Mouse (Mus musculus) cerebral cortex, adult 2 months (tissue): Measurements from ENCODE around the gene Qtrt2.

ENCODE experiments used
- WGBS: fragments of 180-500 bp; shearing (Covaris S2); methylation state at CpG from one replicate; pipeline ENCODE4 v1.1.7; 2018; 5-methylcytosine and 5-hydroxymethylcytosine counted together

The Qtrt2 gene

DNA sequence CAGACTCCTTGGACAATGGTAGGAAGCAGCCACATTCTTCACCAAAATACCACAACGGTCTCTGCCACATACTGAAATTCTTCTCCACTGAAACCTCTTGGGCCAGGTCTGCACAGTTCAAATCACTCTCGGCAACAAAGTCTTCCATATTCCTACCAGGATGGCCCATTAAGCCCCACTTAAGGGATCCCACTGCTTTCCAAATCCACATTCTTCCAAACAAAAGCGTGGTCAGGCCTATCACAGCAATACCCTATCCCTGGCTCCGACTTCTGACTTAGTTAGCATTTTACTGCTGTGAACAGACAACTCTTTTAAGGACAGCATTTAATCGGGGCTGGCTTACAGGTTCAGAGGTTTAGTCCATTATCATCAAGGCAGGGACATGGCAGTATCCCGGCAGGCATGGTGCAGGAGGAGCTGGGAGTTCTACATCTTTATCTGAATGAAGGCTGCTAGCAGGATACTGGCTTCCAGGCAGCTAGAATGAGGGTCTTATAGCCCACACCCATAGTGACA lies at the start of gene Qtrt2:
Gene Qtrt2, minus strand, starts transcription at position 469 of the 519 bp plus-strand sequence.
- 87% methylated on average over 6 of the region's 6 CpGs for WGBS

DNA sequence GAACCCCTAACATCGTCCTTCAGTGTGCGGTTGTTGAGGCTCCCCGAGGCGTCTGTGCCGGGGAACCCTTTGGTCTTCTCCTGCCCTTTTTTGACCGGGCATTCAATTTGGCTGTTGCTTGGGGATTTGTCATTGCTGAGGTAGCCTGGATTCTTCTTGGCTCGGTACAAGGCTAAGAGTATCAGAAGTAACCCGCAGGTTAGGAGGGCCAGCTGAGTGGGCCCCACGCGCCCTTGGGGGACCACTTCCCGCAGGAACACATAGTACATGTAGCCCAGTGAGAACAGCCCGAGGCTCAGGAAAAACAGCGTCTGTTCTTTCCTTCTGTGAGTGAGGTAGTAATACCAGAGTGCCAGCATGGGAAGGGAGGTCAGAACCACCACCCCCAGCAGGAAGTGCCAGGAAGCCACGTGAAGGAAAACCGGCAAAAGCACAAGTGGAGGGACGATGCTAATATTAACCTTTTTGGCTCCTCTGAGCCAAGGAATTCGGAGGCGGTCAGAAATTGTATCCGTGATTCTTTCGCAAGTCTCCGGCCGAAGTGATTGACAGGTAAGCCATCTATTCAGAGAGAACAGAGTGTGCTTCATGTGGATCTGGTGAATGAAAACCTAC lies 47.1 kb upstream of the Qtrt2 start:
- 65% methylated on average over 22 of the region's 22 CpGs for WGBS

DNA sequence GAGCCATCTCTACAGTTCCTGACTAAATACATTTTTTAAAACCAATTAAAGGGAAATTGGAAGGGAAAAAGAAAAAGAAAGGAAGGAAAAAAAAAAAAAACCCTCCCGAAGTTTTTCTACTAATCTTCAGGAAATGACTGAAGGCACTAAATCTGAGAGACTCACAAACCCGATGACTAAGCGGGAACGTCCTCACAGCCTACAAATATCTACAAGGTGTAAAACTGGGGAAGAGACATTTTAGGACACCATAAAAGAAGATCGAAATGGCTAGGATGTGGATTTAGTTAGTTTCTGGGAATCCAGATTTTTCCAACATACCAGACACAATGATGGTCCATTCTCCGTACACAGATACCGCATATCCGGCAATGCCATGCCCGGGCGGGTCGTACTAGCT lies 46.5 kb upstream of the Qtrt2 start:
- 64% methylated on average over 11 of the region's 11 CpGs for WGBS

DNA sequence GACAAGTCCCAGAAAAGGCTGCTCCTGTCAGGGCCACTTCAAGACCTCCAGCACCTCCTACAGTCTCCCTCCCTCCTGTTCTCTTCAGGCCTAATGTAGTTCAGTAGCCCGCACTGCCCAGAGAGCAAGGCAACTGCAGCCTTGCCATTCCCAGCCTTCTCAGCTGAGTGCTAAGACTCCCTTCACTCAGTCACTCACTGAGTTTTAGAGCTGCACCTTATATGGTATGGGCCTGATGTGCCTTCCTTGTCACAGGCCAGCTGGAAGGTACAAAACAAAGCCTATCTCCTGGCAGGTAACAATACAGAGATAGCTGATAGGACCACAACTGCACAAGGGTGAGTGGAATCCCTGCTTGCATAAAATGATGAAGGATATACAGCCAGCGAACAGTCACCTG lies 45.8 kb upstream of the Qtrt2 start:
- WGBS: 93% methylated on average over 2 of the region's 2 CpGs

DNA sequence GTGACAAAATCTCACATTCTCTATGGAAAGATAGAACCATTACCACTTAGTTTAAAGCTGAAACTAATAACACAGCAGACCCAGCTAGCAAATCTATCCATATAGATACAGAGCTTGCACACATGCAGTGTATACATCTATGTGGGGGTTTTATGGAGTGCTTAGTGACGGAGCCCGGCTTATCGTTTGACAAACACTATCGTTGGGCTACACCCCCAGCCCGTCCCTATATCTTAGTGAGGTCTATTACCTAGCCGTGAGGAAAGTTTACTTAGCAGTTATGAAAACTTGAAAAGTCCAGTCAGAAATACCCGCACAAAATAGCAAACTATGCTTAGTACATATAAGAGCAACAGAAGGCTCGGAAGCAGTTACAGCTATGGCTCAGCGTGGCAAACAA lies 45.1 kb upstream of the Qtrt2 start:
- 82% methylated on average over 9 of the region's 9 CpGs for WGBS

DNA sequence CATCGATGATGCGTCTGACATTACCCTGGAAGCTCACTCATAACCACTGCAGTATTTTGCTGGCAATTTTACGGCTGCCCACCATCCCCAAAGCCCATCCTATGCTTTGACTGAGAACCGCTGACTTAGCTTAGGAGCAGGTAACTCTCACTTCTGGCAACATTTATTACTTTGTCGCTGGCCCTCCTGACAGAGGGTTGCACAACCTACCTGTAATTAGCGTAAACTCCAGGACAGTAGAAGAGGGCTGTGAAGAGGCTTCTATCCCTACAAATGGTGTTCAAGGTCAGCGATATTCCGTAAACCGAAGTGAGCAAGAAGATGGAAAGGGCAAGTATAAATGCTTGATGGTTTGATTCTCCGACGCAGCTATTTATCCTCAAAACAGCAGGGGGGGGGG lies 44.6 kb upstream of the Qtrt2 start:
- WGBS: 94% methylated on average over 11 of the region's 11 CpGs

DNA sequence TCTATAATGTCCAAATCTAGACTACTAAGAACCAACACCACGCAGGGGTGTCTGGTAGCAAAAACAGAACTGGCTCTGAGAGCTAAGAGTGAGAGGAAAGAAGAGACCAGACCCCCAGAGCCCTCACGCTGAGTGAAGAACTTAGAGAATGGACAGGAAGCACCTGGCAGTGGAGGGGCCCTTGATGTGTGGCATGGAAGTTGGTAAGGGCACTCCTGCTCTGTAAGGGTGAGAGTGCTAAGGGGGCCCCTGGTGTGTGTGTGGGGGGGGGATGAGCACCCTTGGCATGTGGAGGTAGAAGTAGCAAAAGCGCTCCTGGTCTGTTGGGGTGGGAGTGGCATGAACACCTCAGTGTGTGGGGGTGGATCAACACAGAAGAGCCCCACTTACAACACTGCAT lies 43.8 kb upstream of the Qtrt2 start:
- WGBS: 85% methylated on average over 3 of the region's 3 CpGs

DNA sequence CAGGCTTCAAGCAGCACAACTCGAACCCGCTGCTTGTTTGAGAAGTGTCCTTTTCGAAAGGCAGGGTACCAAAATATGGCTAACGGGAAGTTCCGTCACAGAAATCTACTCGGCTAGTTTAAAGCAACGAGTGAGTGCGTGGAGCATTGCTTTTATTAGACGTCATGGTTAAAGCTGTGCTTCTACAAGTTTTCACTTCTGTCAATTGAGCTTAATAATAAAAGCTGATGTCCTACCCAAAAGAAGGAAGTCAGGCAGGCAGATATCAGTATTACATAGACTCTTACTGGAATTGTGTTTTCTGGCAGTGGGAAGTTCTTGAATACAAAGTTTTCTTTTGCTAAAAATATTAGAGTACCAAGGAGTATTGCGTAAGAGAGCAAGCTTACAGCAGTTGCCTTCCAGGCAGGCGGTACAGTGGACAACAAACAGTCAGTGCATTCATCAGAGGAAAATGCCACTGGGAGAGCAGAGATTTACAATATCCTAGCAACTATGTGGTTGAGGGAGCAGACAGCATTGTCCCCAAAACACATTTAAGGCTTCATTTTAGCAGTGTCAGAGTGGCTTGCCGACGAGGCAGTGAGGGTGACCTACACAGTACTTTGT lies 39.3 kb upstream of the Qtrt2 start:
- 56% methylated on average over 13 of the region's 13 CpGs for WGBS

DNA sequence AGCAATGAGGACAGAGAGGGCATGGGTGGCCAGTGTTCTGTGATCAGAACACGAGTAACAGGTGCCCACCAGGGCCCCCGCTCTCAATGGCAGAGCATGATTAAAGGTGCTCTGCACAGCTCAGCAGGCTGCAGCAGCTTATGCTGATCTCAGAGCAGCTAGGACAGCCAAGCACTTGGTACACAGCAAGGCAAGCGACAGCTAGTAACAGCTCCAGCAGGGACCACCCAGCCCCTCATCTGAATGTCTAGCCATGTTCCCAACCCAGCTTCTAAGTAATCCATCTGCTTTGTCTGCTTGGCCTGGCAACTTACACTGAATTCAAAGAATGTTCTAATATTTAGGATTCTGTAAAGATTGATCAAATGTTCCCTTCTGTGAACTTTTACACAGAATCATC lies 37.2 kb upstream of the Qtrt2 start:
- WGBS: 68% methylated on average over 3 of the region's 3 CpGs

DNA sequence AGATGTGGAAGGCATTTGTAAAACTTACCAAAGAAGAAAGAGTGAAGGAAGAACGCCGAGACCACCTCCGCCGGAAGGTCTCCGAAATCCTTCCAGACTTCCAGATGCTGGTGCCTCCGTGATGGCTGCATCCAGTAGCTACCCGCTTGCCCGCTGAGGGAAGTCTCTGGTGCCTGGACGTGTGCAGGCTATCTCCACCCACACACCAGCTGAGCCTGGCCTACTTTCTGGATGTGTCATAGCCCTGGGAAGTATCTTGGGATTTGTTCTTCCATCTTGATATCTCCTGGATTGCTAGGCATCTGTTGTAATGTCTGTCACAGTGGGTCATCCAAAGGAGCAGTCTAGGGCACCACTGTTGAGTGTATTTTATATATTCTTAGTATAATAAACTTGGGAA lies 36.7 kb upstream of the Qtrt2 start:
- WGBS: 69% methylated on average over 9 of the region's 9 CpGs

DNA sequence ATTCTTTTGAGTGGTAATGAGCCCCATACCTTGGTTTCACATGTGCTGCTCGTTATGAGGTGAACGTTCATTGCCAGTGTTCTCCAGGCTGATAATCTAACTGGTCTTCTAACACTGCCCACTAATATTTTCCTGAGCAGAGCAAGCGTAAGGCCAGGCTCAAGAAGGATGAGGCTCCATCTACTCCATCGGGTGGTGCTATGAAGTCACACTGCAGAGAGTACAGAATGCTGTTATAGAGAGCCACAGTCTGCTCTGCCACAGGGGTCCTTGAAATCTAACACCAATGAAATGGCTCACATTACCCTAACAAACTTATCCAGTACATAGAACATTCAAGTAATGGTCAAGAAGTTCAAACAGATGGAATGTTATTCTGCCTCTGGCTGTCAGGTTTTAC lies 31.4 kb upstream of the Qtrt2 start:
- 86% methylated on average over 4 of the region's 4 CpGs for WGBS

DNA sequence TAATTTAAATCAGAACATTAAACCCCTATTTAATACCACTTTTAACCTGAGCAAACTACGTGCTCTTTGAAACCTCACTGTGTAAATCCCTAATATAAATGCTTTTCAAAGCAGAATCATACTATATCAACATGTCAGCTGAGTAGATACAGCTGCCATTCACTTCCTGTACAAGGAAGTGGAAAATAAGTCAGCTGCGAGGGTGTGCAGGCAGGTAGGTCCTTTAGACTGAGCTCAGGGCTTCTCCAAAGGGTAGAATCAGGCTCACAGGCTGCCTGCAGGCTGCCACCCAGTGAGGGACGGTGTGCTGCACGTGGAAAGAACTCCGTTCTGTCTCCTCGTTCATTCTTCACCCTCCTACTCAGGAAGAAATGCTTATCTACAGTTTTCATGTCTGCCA lies 28.3 kb upstream of the Qtrt2 start:
- WGBS: 74% methylated on average over 6 of the region's 6 CpGs

DNA sequence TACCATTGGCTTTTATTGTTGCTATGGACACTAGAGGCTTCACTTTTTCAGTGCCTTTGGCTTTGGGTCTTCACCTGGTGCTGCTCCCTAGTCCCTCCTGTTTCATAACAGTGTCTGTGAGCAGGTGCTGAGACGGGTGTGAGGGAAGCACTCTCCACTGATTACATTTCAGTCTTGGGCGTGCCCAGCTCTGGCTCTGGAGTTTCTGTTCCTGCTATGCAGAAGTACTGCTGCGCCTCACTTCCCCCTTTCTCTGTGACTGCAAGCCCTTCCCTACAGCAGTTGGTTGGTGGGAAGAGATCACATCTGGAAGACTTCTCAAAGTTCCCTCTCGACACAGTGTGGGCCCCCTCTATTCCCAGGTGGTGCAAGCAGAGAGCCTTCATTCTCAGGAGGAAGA lies 25.0 kb upstream of the Qtrt2 start:
- WGBS: 70% methylated on average over 4 of the region's 4 CpGs

DNA sequence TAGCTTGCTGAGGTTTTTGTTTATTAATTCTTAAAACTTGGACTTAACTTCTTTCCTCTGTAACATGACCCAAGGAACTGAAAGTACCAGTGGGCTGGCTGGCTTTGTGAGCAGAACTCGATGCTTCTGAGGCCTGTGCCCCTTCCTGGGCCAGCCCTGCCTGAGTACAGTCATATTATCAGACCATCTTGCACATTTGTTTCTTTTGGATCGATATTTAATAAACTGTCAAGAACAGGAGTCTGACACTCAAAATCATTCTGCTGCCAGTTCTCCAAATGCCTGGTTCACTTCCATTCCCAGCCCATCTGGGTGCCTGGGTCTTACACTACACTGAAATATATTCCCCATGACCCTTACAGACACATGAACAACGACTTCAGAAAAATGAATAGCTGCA lies 19.3 kb upstream of the Qtrt2 start:
- 43% methylated on average over 3 of the region's 3 CpGs for WGBS

DNA sequence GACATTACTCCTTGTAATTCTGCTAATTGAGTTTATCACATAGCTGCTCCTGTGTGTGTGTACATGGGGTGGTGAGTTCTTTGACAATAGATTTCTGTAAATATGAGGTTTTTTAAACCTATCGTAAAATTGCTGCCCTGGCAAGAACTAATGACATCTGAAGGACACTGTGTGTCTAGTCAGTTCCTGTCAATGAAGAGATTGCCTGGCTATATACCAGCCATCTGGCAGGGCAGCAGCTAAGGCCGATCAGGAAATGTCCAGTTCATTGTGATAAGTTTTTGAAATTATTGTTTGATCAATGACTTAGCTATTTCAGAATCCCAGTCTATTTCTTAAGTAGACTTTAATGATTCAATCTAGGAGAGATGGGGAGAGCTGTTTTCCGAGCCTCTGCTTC lies 18.7 kb upstream of the Qtrt2 start:
- 74% methylated on average over 3 of the region's 3 CpGs for WGBS

DNA sequence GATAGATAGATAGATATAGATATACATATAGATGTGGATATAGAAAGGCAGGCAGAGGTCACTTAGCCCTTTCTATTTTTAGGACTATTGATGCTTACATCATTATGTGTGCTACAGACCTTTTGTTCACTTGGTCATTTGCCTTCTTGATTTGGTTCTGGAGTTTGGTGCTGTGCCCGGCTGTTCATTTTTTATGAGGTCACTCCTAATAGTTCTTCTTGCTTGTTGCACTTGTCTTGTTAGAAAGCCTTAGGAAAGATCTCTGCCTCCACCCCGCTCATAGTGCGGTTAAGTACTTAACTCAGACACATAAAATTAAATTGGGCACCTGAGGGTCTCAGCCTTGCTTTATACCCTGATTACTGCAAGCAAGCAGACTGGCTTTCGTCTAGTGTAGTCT lies 14.2 kb upstream of the Qtrt2 start:
- WGBS: 94% methylated on average over 4 of the region's 4 CpGs

DNA sequence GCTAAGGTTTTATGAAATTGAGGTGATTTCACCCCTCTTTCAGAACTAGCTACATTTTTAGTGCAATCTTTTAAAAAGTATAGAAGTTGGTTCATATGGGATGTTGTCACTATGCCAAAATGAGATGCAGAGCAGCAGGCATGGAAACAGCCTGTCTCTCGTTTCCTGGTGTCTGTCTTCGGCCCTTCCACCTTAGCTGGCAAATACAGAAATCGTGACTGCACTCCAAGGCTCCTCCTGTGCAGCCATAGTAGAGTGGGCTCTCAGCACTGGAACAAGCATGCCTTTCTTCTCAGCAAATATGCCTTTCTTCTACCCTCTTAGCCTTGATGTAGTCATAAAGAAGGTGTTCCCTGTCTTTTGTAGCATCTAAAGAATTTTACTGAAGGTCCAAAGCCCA lies 9.3 kb upstream of the Qtrt2 start:
- WGBS: 37% methylated on average over 3 of the region's 3 CpGs

DNA sequence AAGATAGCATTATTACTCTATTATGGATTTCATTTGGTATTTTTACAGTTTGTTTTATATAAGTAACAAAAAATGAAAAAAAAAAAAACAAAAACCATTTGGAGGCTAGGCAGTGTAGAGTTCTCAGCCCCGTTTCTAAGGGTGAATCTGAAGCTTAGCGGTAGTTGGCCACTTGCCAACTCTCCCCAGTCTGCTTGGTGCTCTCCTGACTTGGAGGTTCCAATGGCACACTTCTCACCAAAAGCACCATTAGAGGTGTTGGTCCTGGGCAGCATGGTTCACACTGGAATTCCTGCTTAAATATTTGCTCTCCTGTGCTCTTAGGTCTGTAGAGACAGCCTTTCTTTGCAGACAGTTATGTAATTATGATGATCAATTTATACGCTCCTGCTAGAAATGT lies 8.8 kb upstream of the Qtrt2 start:
- 39% methylated on average over 3 of the region's 3 CpGs for WGBS

DNA sequence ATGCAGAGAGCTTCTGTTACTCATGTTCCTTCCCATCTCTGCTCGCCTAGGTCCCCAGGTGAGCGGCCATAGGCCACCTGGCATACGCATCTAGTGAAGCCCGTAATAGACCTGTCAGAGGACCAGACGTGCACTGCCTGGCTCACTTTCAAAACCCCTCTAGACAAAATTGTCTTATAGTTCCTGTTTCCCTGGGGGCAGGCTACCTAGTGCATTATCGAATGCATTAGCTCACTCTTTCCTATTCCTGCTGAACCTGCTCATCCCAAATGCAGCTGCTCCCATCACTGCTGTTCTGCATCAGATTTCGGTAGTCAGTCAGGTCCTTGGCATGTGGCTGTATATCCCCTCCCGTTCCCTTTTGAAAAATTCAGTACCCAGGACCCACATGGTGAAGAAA lies 8.2 kb upstream of the Qtrt2 start:
- WGBS: 78% methylated on average over 8 of the region's 8 CpGs

DNA sequence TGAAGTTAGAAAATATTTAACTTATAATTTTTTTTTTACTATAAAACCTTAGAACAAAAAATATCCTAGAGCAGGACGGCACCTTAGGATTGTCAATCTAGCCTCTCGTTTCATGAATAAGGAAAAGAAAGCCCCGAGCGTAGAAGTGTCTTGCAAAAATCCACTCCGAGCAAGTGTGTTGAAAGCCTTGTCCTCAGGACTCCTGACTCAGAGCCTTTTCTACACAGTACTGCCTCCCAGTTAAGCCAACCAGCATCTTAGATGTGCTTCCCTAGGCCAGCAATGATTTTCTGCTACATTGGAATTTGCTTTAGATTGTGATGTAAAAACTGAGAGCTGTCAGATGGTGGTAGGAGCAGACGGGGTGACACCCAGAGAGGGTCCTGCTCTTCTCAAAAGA lies 6.4 kb upstream of the Qtrt2 start:
- 47% methylated on average over 6 of the region's 6 CpGs for WGBS

DNA sequence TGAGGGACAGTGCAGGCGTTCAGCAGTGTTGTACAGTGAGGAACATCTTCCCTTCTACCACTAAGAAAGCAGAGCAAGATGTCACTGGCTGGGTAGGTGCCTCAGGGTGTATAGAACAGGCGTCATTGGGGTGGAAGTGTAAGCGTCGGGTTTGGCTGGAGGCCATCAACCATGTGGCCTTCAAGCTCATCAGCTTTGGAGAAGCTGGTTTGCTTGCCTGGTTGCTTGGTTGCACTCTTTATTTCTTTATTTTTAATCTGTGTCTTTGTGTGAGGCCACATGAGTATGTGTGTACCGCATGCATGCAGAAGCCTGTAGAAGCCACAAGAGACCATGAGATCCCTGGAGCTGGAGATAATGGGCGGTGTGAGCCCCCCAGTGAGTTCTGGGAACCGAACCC lies 5.7 kb upstream of the Qtrt2 start:
- WGBS: 69% methylated on average over 7 of the region's 7 CpGs

DNA sequence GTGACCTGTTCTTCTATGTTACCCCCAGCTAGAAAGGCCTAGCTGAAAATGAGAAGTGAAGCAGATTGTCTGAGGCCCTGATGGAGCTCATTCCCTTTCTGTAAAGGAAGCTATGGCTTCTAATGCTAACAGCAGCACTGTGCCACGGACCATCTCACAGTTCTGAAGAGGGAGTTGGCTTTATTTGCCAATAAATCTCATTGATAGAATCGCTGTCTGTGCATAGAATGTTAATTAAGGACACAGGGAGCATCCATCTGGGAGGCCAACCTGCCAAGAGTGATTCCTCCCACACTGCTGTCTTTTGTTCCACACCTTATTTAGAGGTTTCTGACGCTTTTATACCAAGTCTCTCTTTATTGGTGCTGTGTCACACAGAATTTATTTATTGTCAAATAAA lies 4.9 kb upstream of the Qtrt2 start:
- 35% methylated on average over 3 of the region's 3 CpGs for WGBS

DNA sequence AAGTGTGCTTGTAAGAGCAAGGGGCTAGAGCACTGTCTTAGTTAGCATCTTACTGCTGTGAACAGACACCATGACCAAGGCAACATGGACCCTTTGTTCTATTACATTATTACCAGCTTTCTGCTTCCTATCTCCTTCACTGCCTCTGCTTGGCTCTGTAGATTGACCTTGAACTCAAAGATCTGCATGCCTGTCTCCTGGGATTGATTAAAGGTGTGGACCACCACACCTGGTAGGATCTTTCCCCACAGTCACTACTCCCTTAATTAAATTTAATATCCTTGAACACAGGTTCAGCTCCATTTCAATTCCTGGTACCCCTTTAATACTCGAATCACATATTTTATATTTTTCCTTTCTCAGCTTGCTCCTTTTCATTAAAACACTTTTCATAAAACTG lies 763 bp downstream of the Qtrt2 start:
- 91% methylated on average over 1 of the region's 1 CpGs for WGBS

DNA sequence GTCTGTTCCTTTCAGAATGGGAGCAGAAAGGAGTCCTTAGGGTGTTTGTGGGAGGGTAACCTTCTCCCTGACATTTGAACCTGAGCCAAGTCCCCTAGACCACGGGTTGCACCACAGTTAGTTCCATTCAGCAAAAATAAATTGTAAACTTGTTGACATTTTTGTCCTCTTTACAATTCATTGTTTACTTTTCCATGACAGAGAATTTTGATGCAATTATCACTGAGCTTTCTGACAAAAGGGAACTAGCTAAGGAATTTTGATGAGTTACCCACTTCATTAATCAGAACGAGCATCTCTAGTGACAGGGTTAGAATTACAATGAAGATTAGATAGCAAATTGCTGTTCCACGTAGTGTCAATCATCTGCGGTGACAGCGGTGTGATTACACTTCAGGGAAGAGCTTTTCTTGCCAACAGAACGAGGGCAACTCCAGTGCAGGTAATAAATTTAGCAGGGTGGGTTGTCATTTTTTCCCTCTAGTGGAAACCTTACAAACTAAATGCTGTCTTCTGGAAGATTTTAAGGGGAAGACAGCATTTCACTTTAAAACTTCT lies 1.5 kb downstream of the Qtrt2 start:
- WGBS: 68% methylated on average over 6 of the region's 6 CpGs
